Mouse (Mus musculus): ENCODE measurements around the gene Vmn2r60.
"Not testable (repeated sequence)": the region's sequence is repeated elsewhere in the genome, so short reads cannot be mapped to it uniquely, and the experiment has no call there.

Vmn2r60 gene

GRCm38 (mm10) chr7:42107470-42107869, at the start of gene Vmn2r60:
Vmn2r60 (plus strand) TSS chr7:42107770.
- no peak for DNase-seq (ENCODE audit: low read depth, low spot score)

DNA sequence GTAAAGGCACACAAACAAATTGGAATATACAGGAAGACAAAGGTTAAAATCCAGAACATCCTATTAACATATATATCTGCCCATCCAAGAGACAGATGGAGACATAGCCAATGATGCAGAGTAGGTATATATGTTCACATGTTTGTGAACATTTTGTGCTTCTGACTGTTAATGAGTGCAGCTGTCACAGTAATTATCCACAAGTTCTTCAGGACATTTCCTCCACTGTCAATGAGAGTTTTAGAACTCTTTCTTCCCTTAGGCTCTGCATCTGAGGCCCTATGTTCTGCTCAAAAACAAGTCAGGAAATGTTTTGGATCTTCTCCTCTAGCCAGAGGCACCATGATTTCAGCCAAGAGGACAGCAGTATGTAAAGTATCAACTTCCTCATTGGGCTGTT, 48.6 kb upstream of the Vmn2r60 start, which contains the start of gene Vmn2r59:
TSS of gene Vmn2r59 (minus strand) at position 101 of the 400 bp plus-strand sequence.
- DNase-seq (ENCODE audit: low read depth, low spot score) = no peak

DNA sequence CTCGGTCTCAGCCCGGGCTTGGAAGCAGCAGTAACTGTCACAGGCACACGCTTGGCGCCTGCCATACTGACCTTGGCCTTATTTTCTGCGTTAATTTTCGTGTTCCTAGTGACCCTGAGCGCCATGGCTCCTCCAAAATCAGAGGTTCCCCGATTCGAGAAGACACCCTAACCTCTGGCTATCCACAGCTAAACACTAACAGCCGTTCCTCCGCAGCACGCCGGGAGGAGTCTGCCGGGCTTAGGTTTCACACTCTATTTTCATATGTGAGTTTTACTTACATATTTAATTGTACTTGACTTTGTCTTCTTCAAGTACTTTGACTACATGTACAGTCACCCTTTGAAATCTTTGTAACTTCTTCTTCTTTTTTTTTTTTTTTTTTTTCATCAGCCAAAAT, 509 bp upstream of the Vmn2r60 start:
- DNase-seq (ENCODE audit: low read depth, low spot score) = not testable (repeated sequence)

All from brain, embryonic 18.5 days (tissue).